ENCODE assay signal across 9 mouse cellular contexts in the genomic region with DNA sequence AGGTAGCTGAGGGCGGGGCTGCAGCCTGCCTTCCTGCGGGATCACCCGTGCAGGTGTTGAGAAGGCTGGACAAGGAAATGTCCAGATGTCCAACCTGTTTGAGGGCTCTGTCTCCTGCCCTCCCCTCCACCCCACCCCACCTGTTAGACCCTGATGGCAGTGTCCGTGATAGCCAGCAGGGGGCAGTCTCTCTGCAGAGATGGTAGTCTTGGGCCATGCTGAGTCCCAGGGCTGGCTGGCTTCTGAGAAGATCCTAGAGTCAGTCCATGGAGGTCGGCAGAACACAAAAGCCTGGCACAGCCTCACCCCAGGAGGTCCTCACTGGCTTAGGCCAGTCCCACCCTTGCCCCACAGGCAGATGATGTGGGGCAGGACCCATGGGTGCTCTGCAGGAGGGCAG. TPM values are rescaled to one million over a fixed set of nuclear protein-coding genes. Genes with fewer than 3 reads are reported as not detected.
DNase-seq lines count a peak whose midpoint lies in the region; ATAC-seq lines count a peak whose summit lies in the region.
"Had no signal": no experiment of that assay in that cellular context is flagged by ENCODE, and none has a peak within 500 bp of the region (broad histone marks: within the 10 kb centered on the region; RNA-seq: fewer than 3 reads in every experiment).

No protein-coding gene starts in this region.

- ATAC-seq in hindbrain, embryonic 12.5 days (ENCODE audit: low FRiP score): peak; percentile 38; the same call in 1 of the 2 replicates
- peak; percentile 72 for ATAC-seq in megakaryocyte progenitor cell, adult 5-6 weeks (replicated peaks; ENCODE audit: poor library complexity)

- H3K27ac ChIP-seq in heart, embryonic 10.5 days: no peak overlapping the region
- no peak overlapping the region for H3K27ac ChIP-seq in hindbrain, embryonic 12.5 days
- H3K27ac ChIP-seq: limb, embryonic 15.5 days had no signal

- H3K27me3 ChIP-seq in heart, embryonic 10.5 days (ENCODE audit: insufficient read depth, poor library complexity, severe bottlenecking): peaks cover 89% of the 10 kb centered on the region
- H3K27me3 ChIP-seq in hindbrain, embryonic 12.5 days: 0 out of 2 replicates have a peak, but pooled peaks cover 7% of the 10 kb centered on the region

- H3K4me1 ChIP-seq in heart, embryonic 10.5 days: peaks cover 10% of the 10 kb centered on the region
- H3K4me1 ChIP-seq in hindbrain, embryonic 12.5 days: peaks cover 4% of the 10 kb centered on the region

- no peaks in the 10 kb centered on the region for H3K9me3 ChIP-seq in heart, embryonic 10.5 days
- H3K9me3 ChIP-seq in hindbrain, embryonic 12.5 days (replicated peaks): no peaks in the 10 kb centered on the region
- H3K9me3 ChIP-seq: limb, embryonic 15.5 days had no signal

- H3K9ac ChIP-seq in hindbrain, embryonic 12.5 days: no peak overlapping the region
- H3K9ac ChIP-seq: limb, embryonic 15.5 days had no signal

- 9% methylated on average over 5 of the region's 5 CpGs for WGBS in heart, embryonic 10.5 days
- 29% methylated on average over 5 of the region's 5 CpGs for WGBS in hindbrain, embryonic 12.5 days

- H3K4me3 ChIP-seq in heart, embryonic 10.5 days: no peak overlapping the region
- no peak overlapping the region for H3K4me3 ChIP-seq in hindbrain, embryonic 12.5 days
- H3K4me3 ChIP-seq: limb, embryonic 15.5 days had no signal

- no peak overlapping the region for H3K4me2 ChIP-seq in hindbrain, embryonic 12.5 days (replicated peaks)
- H3K4me2 ChIP-seq: limb, embryonic 15.5 days had no signal

- no peaks in the 10 kb centered on the region for H3K36me3 ChIP-seq in heart, embryonic 10.5 days
- H3K36me3 ChIP-seq in hindbrain, embryonic 12.5 days: no peaks in the 10 kb centered on the region
- H3K36me3 ChIP-seq: limb, embryonic 15.5 days had no signal

- DNase-seq in heart, adult 8-10 months (ENCODE audit: low spot score): peak; percentile 23
- no peak for DNase-seq in heart, embryonic 10.5 days (ENCODE audit: low spot score)
- peak; percentile 24 for DNase-seq in adrenal gland, adult 8-10 months
- peak; percentile 80 for DNase-seq in embryo, embryonic 10.5 days (ENCODE audit: low spot score)
- DNase-seq in layer of hippocampus, adult 9-10 months (ENCODE audit: low spot score): peak; percentile 49
- peak; percentile 45 to 79 for DNase-seq in spleen, postnatal 10 days (ENCODE audit: low spot score in 2 of 2)

RNA-seq across cellular contexts. Expression of gene Qrfp, which starts 5.0 kb away (rescaled TPM):
- not detected for total RNA-seq in heart, adult 8-10 months (2022)
- polyA plus RNA-seq in heart, embryonic 10.5 days (2016; fragmentation: Nextera tagmentation; extraction: Ambion mirVana): 0.06 TPM in 1 of 2 replicates, not detected in the other
- total RNA-seq in adrenal gland, adult 8-10 months (2022): not detected
- 0.10 and 0.18 TPM in 2 replicates for polyA plus RNA-seq in hindbrain, embryonic 12.5 days (2016; fragmentation: Nextera tagmentation; extraction: Ambion mirVana)
- not detected in 2 replicates for total RNA-seq in megakaryocyte progenitor cell, adult 5-6 weeks (2015)
- not detected in 2 replicates for total RNA-seq in megakaryocyte progenitor cell, adult 5-6 weeks (2017)

RNA-seq across cellular contexts. Expression of gene Fibcd1, which starts 30.4 kb away (rescaled TPM):
- total RNA-seq in heart, adult 8-10 months (2022): not detected
- 0.12 and 0.36 TPM in 2 replicates for polyA plus RNA-seq in heart, embryonic 10.5 days (2016; fragmentation: Nextera tagmentation; extraction: Ambion mirVana)
- total RNA-seq in adrenal gland, adult 8-10 months (2022): under 1 TPM; 0.09 to 0.13 (median 0.11) TPM
- 3.7 and 4.4 TPM in 2 replicates for polyA plus RNA-seq in hindbrain, embryonic 12.5 days (2016; fragmentation: Nextera tagmentation; extraction: Ambion mirVana)
- not detected in 2 replicates for total RNA-seq in megakaryocyte progenitor cell, adult 5-6 weeks (2015)
- total RNA-seq in megakaryocyte progenitor cell, adult 5-6 weeks (2017): not detected in 2 replicates
